Mouse (Mus musculus) CH12.LX (cell line): ENCODE data around the gene Cxcr1. TPM values are rescaled to one million over a fixed set of nuclear protein-coding genes. Genes with fewer than 3 reads are reported as not detected.

Experiments used
- DNase-seq: peaks from one replicate; pipeline ENCODE4 v3.0.0-alpha.2; 2013; ENCODE audit errors: extremely low read depth
- H3K27ac ChIP-seq: 2 replicates; pipeline ENCODE4 v1.5.1; 2012; ENCODE audit warnings: low read depth, mild to moderate bottlenecking, control low read depth, moderate library complexity; ENCODE audit not compliant: insufficient read depth
- H3K27me3 ChIP-seq: replicated peaks from 2 replicates; pipeline ENCODE3; 2012; ENCODE audit warnings: inconsistent platforms
- H3K36me3 ChIP-seq, 2 experiments: replicated peaks in 1 of 2; 2 replicates each; pipeline versions ENCODE3 to v1.6.1; 2012; ENCODE audit warnings: inconsistent platforms in 1 of 2, low read length in 1 of 2, mild to moderate bottlenecking in 1 of 2, mixed read lengths in 1 of 2, moderate library complexity in 1 of 2; ENCODE audit not compliant: control insufficient read depth in 1 of 2, insufficient read depth in 1 of 2
- H3K4me1 ChIP-seq, 2 experiments: 2 replicates each; pipeline ENCODE4 v1.6.1; 2012; ENCODE audit warnings: inconsistent platforms in 1 of 2, moderate library complexity in 1 of 2; ENCODE audit not compliant: insufficient read depth in 2 of 2, control insufficient read depth in 1 of 2
- H3K4me2 ChIP-seq: 2 replicates; pipeline ENCODE4 v1.6.1; 2012; ENCODE audit warnings: low read depth, mild to moderate bottlenecking, control low read depth; ENCODE audit not compliant: poor library complexity, insufficient read depth, severe bottlenecking
- H3K4me3 ChIP-seq, 3 experiments: fragments of 150-350 bp in 1 of 3; sonication (generic) in 1 of 3; replicated peaks in 1 of 3; 2 replicates each; pipeline versions ENCODE3 to v1.5.1; 2011 to 2012; ENCODE audit warnings: low read depth in 2 of 3, low read length in 2 of 3, mild to moderate bottlenecking in 2 of 3, moderate library complexity in 2 of 3, control low read depth in 1 of 3, improper control_type of control experiment in 1 of 3, inconsistent platforms in 1 of 3, mixed read lengths in 1 of 3; ENCODE audit not compliant: poor library complexity in 1 of 3
- H3K79me2 ChIP-seq: replicated peaks from 2 replicates; pipeline ENCODE4 v1.6.1; 2012; ENCODE audit warnings: mild to moderate bottlenecking, moderate library complexity; ENCODE audit not compliant: control insufficient read depth, poor library complexity, insufficient read depth, severe bottlenecking; ENCODE audit errors: extremely low read depth
- H3K9ac ChIP-seq: 2 replicates; pipeline ENCODE4 v1.6.1; 2012; ENCODE audit warnings: low read depth, mild to moderate bottlenecking, control low read depth, moderate library complexity; ENCODE audit not compliant: insufficient read depth
- H3K9me3 ChIP-seq: replicated peaks from 2 replicates; pipeline ENCODE3; 2012; ENCODE audit warnings: low read length, inconsistent platforms, mixed read lengths
- BHLHE40 ChIP-seq: IDR thresholded peaks from 2 replicates; pipeline ENCODE4 v1.6.1; 2011; ENCODE audit warnings: mild to moderate bottlenecking, low read depth, low read length, improper control_type of control experiment
- CHD1 ChIP-seq: IDR thresholded peaks from 2 replicates; pipeline ENCODE4 v1.6.1; 2012; ENCODE audit warnings: low read depth, low read length, improper control_type of control experiment, inconsistent platforms
- CHD2 ChIP-seq: IDR thresholded peaks from 2 replicates; pipeline ENCODE4 v1.6.1; 2011; ENCODE audit warnings: low read length, improper control_type of control experiment
- CTCF ChIP-seq, 2 experiments: IDR thresholded peaks in 1 of 2; conservative IDR thresholded peaks in 1 of 2; 2 replicates each; pipeline ENCODE4 v1.5.1; 2011 to 2012; ENCODE audit warnings: low read depth in 2 of 2, low read length in 2 of 2, improper control_type of control experiment in 1 of 2, inconsistent platforms in 1 of 2, mild to moderate bottlenecking in 1 of 2, moderate library complexity in 1 of 2
- ELF1 ChIP-seq: IDR thresholded peaks from 2 replicates; pipeline ENCODE4 v1.6.1; 2014; ENCODE audit warnings: low read depth, mild to moderate bottlenecking, inconsistent platforms, low read length, improper control_type of control experiment
- EP300 ChIP-seq: IDR thresholded peaks from 2 replicates; pipeline ENCODE4 v1.6.1; 2011; ENCODE audit warnings: low read length, improper control_type of control experiment
- ETS1 ChIP-seq: conservative IDR thresholded peaks from 2 replicates; pipeline ENCODE4 v1.6.1; 2012; ENCODE audit warnings: low read depth, mild to moderate bottlenecking, inconsistent platforms, low read length, improper control_type of control experiment, moderate library complexity
- IRF4 ChIP-seq: IDR thresholded peaks from 2 replicates; pipeline ENCODE4 v1.6.1; 2014; ENCODE audit warnings: low read depth, mild to moderate bottlenecking, inconsistent platforms, low read length, improper control_type of control experiment
- JUN ChIP-seq: IDR thresholded peaks from 2 replicates; pipeline ENCODE4 v1.6.1; 2011; ENCODE audit warnings: low read depth, mild to moderate bottlenecking, low read length, improper control_type of control experiment, moderate library complexity; ENCODE audit not compliant: insufficient read depth
- JUND ChIP-seq: conservative IDR thresholded peaks from 2 replicates; pipeline ENCODE4 v1.6.1; 2011; ENCODE audit warnings: low read depth, low read length, improper control_type of control experiment
- MAZ ChIP-seq: IDR thresholded peaks from 2 replicates; pipeline ENCODE4 v1.6.1; 2012; ENCODE audit warnings: low read depth, mild to moderate bottlenecking, inconsistent platforms, low read length, improper control_type of control experiment, moderate library complexity
- MEF2A ChIP-seq: IDR thresholded peaks from 2 replicates; pipeline ENCODE4 v1.6.1; 2014; ENCODE audit warnings: low read depth, mild to moderate bottlenecking, inconsistent platforms, low read length, improper control_type of control experiment, borderline replicate concordance
- MYC ChIP-seq: IDR thresholded peaks from 2 replicates; pipeline ENCODE4 v1.6.1; 2011; ENCODE audit warnings: low read depth, mild to moderate bottlenecking, improper control_type of control experiment, low read length
- NELFE ChIP-seq: IDR thresholded peaks from 2 replicates; pipeline ENCODE4 v1.6.1; 2011; ENCODE audit warnings: low read depth, low read length, improper control_type of control experiment
- PAX5 ChIP-seq: IDR thresholded peaks from 2 replicates; pipeline ENCODE4 v1.6.1; 2012; ENCODE audit warnings: low read length, inconsistent platforms, mixed read lengths
- RCOR1 ChIP-seq: conservative IDR thresholded peaks from 2 replicates; pipeline ENCODE4 v1.6.1; 2012; ENCODE audit warnings: low read depth, mild to moderate bottlenecking, inconsistent platforms, low read length, improper control_type of control experiment
- SMC3 ChIP-seq: IDR thresholded peaks from 2 replicates; pipeline ENCODE4 v1.6.1; 2011; ENCODE audit warnings: low read depth, low read length, improper control_type of control experiment
- TBP ChIP-seq: conservative IDR thresholded peaks from 2 replicates; pipeline ENCODE4 v1.6.1; 2011; ENCODE audit warnings: low read depth, low read length, improper control_type of control experiment
- USF1 ChIP-seq: IDR thresholded peaks from 2 replicates; pipeline ENCODE4 v1.6.1; 2014; ENCODE audit warnings: low read depth, mild to moderate bottlenecking, inconsistent platforms, low read length, improper control_type of control experiment
- ZNF384 ChIP-seq: IDR thresholded peaks from 2 replicates; pipeline ENCODE4 v1.6.1; 2012; ENCODE audit warnings: low read depth, low read length, improper control_type of control experiment, inconsistent platforms
- dilution Hi-C: fragments of 300-500 bp; cut with MboI; formaldehyde crosslinking; loops from 2 replicates; pipeline ENCODE4 v1.14.3; 2020; ENCODE audit warnings: low sequenced_read_pairs; ENCODE audit not compliant: extremely low pct_unique_long_range_greater_than_20kb, extremely low pct_ligation_motif_present
- in situ Hi-C: fragments of 300-500 bp; cut with MboI; formaldehyde crosslinking; loops from 3 replicates; pipeline ENCODE4 v1.14.3; 2019; ENCODE audit warnings: low sequenced_read_pairs, low pct_ligation_motif_present, low pct_unique_long_range_greater_than_20kb, mixed read lengths
- polyA plus RNA-seq: library from polyadenylated mRNA; unstranded; fragments of >175 nt; gene quantifications from 2 replicates; pipeline ENCODE4 v1.2.1, GENCODE M21; 2012; ENCODE audit warnings: low read depth; ENCODE audit not compliant: insufficient read length
- total RNA-seq, 2 experiments: library from RNA; depleted of rRNA; stranded (reverse); fragments of 300-350 nt in 1 of 2; fragments of >200 nt in 1 of 2; gene quantifications; 2 replicates each; pipeline ENCODE4 v1.2.3; 2012 to 2014

The Cxcr1 gene
- total and polyA plus RNA-seq, 3 experiments, result not detected

- dilution Hi-C loops (no loop called here), in situ Hi-C loops (no loop called here)
- no peaks in the 10 kb centered on the region for H3K27me3 ChIP-seq
- H3K27ac ChIP-seq, result no peak overlapping the region
- H3K9me3 ChIP-seq, result no peaks in the 10 kb centered on the region
- no peaks in the 10 kb centered on the region for H3K36me3 ChIP-seq
- no peak overlapping the region for H3K4me3 ChIP-seq
- DNase-seq, result no peak
- H3K4me1 ChIP-seq, result peaks cover 14 to 38% of the 10 kb centered on the region in 2 experiments
- H3K9ac ChIP-seq, result no peak overlapping the region
- no peak overlapping the region for H3K4me2 ChIP-seq
- no peak for TF ChIP-seq ELF1
- TF ChIP-seq CTCF (conservative IDR thresholded peaks at IDR 0.05 in 1 of 2, IDR thresholded peaks at IDR 0.05 in 1 of 2; ENCODE audit: low read depth in 2 of 2, low read length in 2 of 2), result peak in 1 of 2 experiments; percentile 29; a peak in 2 of 4 replicates
- TF ChIP-seq, all 38 proteins: peak for 1
- H3K79me2 ChIP-seq, result no peaks in the 10 kb centered on the region
Measured at GRCm38 (mm10) chr1:74203457-74203856, 9.0 kb upstream of the Cxcr1 start.

- peak; percentile 84 for DNase-seq
- dilution Hi-C loops, result no loop called here
- H3K9me3 ChIP-seq, result no peaks in the 10 kb centered on the region
- TF ChIP-seq EP300, result peak; percentile 85
- 0 out of 2 replicates have a peak, but pooled peaks have one; percentile 12 for TF ChIP-seq TBP
- TF ChIP-seq MEF2A, result peak; percentile 83; the same call in 1 of the 2 replicates
- TF ChIP-seq MAZ, result no peak
- no peak for TF ChIP-seq PAX5
- TF ChIP-seq JUND, result peak; percentile 92
- peak; percentile 95 for TF ChIP-seq IRF4
- no peak for TF ChIP-seq SMC3
- TF ChIP-seq CHD1, result no peak
- TF ChIP-seq CHD2, result peak; percentile 39; the same call in 1 of the 2 replicates
- TF ChIP-seq ZNF384, result peak; percentile 90
- peak; percentile 46; the same call in 1 of the 2 replicates for TF ChIP-seq ETS1
- no peak for TF ChIP-seq RCOR1
- TF ChIP-seq JUN, result peak; percentile 86
- peak; percentile 63 for TF ChIP-seq BHLHE40
- TF ChIP-seq USF1, result no peak; the same call in 1 of the 2 replicates
- no peak for TF ChIP-seq ELF1
- TF ChIP-seq MYC, result no peak
- no peak for TF ChIP-seq NELFE
- TF ChIP-seq, all 38 proteins: peak for 10
- H3K4me1 ChIP-seq, result peaks cover 22 to 47% of the 10 kb centered on the region in 2 experiments
- H3K9ac ChIP-seq, result no peak overlapping the region
- H3K36me3 ChIP-seq, result no peaks in the 10 kb centered on the region
- peak overlapping the region; percentile 20; the same call in 1 of the 2 replicates for H3K27ac ChIP-seq
- H3K79me2 ChIP-seq, result no peaks in the 10 kb centered on the region
- no peaks in the 10 kb centered on the region for H3K27me3 ChIP-seq
- peak overlapping the region; percentile 43 for H3K4me2 ChIP-seq
- in situ Hi-C loops, result no loop called here
- H3K4me3 ChIP-seq, result no peak overlapping the region
Measured at GRCm38 (mm10) chr1:74201048-74201844, 6.8 kb upstream of the Cxcr1 start.
